Mouse (Mus musculus) MEL (cell line): ENCODE results near the gene Haus5. TPM values are rescaled to one million over a fixed set of nuclear protein-coding genes. Genes with fewer than 3 reads are reported as not detected.

ENCODE experiments used
- DNase-seq: peaks from one replicate; pipeline ENCODE4 v3.0.0; 2011; ENCODE audit warnings: low read depth, low spot score
- H3K27ac ChIP-seq: 2 replicates; pipeline ENCODE4 v1.5.1; 2012; ENCODE audit warnings: low read depth, mild to moderate bottlenecking, control low read depth, low read length, moderate library complexity; ENCODE audit not compliant: control insufficient read depth
- H3K27me3 ChIP-seq, 2 experiments: fragments of 150-350 bp in 1 of 2; sonication (generic) in 1 of 2; 2 replicates each; pipeline ENCODE4 v1.6.1; 2012; ENCODE audit warnings: low read length in 2 of 2, mild to moderate bottlenecking in 2 of 2, improper control_type of control experiment in 1 of 2, moderate library complexity in 1 of 2; ENCODE audit not compliant: insufficient read depth in 2 of 2, control insufficient read depth in 1 of 2
- H3K36me3 ChIP-seq, 2 experiments: 2 replicates each; pipeline ENCODE4 v1.6.1; 2012 to 2014; ENCODE audit warnings: low read length in 2 of 2, improper control_type of control experiment in 1 of 2, inconsistent platforms in 1 of 2, mild to moderate bottlenecking in 1 of 2; ENCODE audit not compliant: insufficient read depth in 2 of 2, control insufficient read depth in 1 of 2
- H3K4me1 ChIP-seq, 2 experiments: fragments of 150-350 bp in 1 of 2; sonication (generic) in 1 of 2; 2 replicates each; pipeline ENCODE4 v1.6.1; 2012; ENCODE audit warnings: low read length in 2 of 2, improper control_type of control experiment in 1 of 2, mild to moderate bottlenecking in 1 of 2; ENCODE audit not compliant: insufficient read depth in 2 of 2, control insufficient read depth in 1 of 2
- H3K4me3 ChIP-seq, 2 experiments: fragments of 150-350 bp in 1 of 2; sonication (generic) in 1 of 2; 2 replicates each; pipeline ENCODE4 v1.5.1; 2012; ENCODE audit warnings: low read depth in 2 of 2, low read length in 2 of 2, mild to moderate bottlenecking in 2 of 2, moderate library complexity in 2 of 2, control low read depth in 1 of 2, improper control_type of control experiment in 1 of 2; ENCODE audit not compliant: control insufficient read depth in 1 of 2, insufficient read depth in 1 of 2
- H3K79me2 ChIP-seq: 2 replicates; pipeline ENCODE4 v1.6.1; 2012; ENCODE audit warnings: mild to moderate bottlenecking, low read length, moderate library complexity; ENCODE audit not compliant: control insufficient read depth, poor library complexity, insufficient read depth
- H3K9ac ChIP-seq: 2 replicates; pipeline ENCODE4 v1.6.1; 2012; ENCODE audit warnings: low read depth, mild to moderate bottlenecking, control low read depth, low read length, moderate library complexity; ENCODE audit not compliant: control insufficient read depth, poor library complexity, severe bottlenecking
- H3K9me3 ChIP-seq: fragments of 150-350 bp; sonication (generic); replicated peaks from 2 replicates; pipeline ENCODE4 v1.6.1; 2012; ENCODE audit warnings: mild to moderate bottlenecking, low read length, improper control_type of control experiment, moderate library complexity; ENCODE audit not compliant: insufficient read depth
- CHD1 ChIP-seq: IDR thresholded peaks from 2 replicates; pipeline ENCODE4 v1.6.1; 2012; ENCODE audit warnings: low read depth, mild to moderate bottlenecking, inconsistent platforms, low read length, improper control_type of control experiment
- CTCF ChIP-seq, 3 experiments: IDR thresholded peaks in 2 of 3; conservative IDR thresholded peaks in 1 of 3; 2 replicates each; pipeline ENCODE4 v1.5.1; 2011 to 2012; ENCODE audit warnings: low read length in 3 of 3, low read depth in 2 of 3, mild to moderate bottlenecking in 2 of 3, improper control_type of control experiment in 1 of 3, inconsistent platforms in 1 of 3, mixed read lengths in 1 of 3, moderate library complexity in 1 of 3; ENCODE audit not compliant: control insufficient read depth in 1 of 3, insufficient read depth in 1 of 3, poor library complexity in 1 of 3, severe bottlenecking in 1 of 3
- E2F4 ChIP-seq: IDR thresholded peaks from 2 replicates; pipeline ENCODE4 v1.6.1; 2011; ENCODE audit warnings: low read depth, low read length, improper control_type of control experiment, borderline replicate concordance
- ELF1 ChIP-seq: IDR thresholded peaks from 2 replicates; pipeline ENCODE4 v1.6.1; 2014; ENCODE audit warnings: low read depth, mild to moderate bottlenecking, inconsistent platforms, low read length, improper control_type of control experiment, moderate library complexity
- EP300 ChIP-seq, 2 experiments: IDR thresholded peaks; 2 replicates each; pipeline ENCODE4 v1.6.1; 2011; ENCODE audit warnings: improper control_type of control experiment in 2 of 2, low read length in 2 of 2, low read depth in 1 of 2, mild to moderate bottlenecking in 1 of 2
- GATA1 ChIP-seq: IDR thresholded peaks from 2 replicates; pipeline ENCODE4 v1.6.1; 2011; ENCODE audit warnings: low read depth, low read length, improper control_type of control experiment
- HCFC1 ChIP-seq: IDR thresholded peaks from 2 replicates; pipeline ENCODE4 v1.6.1; 2012; ENCODE audit warnings: low read depth, mild to moderate bottlenecking, inconsistent platforms, low read length, improper control_type of control experiment, moderate library complexity
- JUND ChIP-seq: IDR thresholded peaks from 2 replicates; pipeline ENCODE4 v1.6.1; 2011; ENCODE audit warnings: low read depth, mild to moderate bottlenecking, improper control_type of control experiment, low read length
- KAT2A ChIP-seq: conservative IDR thresholded peaks from 2 replicates; pipeline ENCODE4 v1.6.1; 2012; ENCODE audit warnings: low read depth, low read length, improper control_type of control experiment, inconsistent platforms
- MYC ChIP-seq: IDR thresholded peaks from 2 replicates; pipeline ENCODE4 v1.6.1; 2011; ENCODE audit warnings: low read depth, mild to moderate bottlenecking, low read length, improper control_type of control experiment, moderate library complexity
- NELFE ChIP-seq: IDR thresholded peaks from 2 replicates; pipeline ENCODE4 v1.6.1; 2011; ENCODE audit warnings: low read depth, low read length, improper control_type of control experiment
- POLR2AphosphoS2 ChIP-seq: IDR thresholded peaks from 2 replicates; pipeline ENCODE4 v1.6.1; 2011; ENCODE audit warnings: low read length, improper control_type of control experiment
- POLR2AphosphoS5 ChIP-seq: IDR thresholded peaks from 2 replicates; pipeline ENCODE4 v1.6.1; 2012; ENCODE audit warnings: low read depth, borderline replicate concordance, mild to moderate bottlenecking, inconsistent platforms, low read length, moderate library complexity, mixed read lengths
- RAD21 ChIP-seq: IDR thresholded peaks from 2 replicates; pipeline ENCODE4 v1.6.1; 2011; ENCODE audit warnings: mild to moderate bottlenecking, low read depth, low read length, improper control_type of control experiment
- RCOR1 ChIP-seq: IDR thresholded peaks from 2 replicates; pipeline ENCODE4 v1.6.1; 2012; ENCODE audit warnings: low read depth, mild to moderate bottlenecking, inconsistent platforms, low read length, improper control_type of control experiment
- SMC3 ChIP-seq: IDR thresholded peaks from 2 replicates; pipeline ENCODE4 v1.6.1; 2011; ENCODE audit warnings: low read depth, low read length, improper control_type of control experiment
- TBP ChIP-seq: IDR thresholded peaks from 2 replicates; pipeline ENCODE4 v1.8.0; 2011; ENCODE audit warnings: low read depth, low read length, improper control_type of control experiment
- TCF12 ChIP-seq: IDR thresholded peaks from 2 replicates; pipeline ENCODE4 v1.6.1; 2014; ENCODE audit warnings: low read depth, mild to moderate bottlenecking, inconsistent platforms, low read length, improper control_type of control experiment, moderate library complexity
- UBTF ChIP-seq: IDR thresholded peaks from 2 replicates; pipeline ENCODE4 v1.6.1; 2012; ENCODE audit warnings: low read depth, mild to moderate bottlenecking, inconsistent platforms, low read length, improper control_type of control experiment, moderate library complexity, borderline replicate concordance; ENCODE audit not compliant: insufficient read depth
- ZC3H11A ChIP-seq: IDR thresholded peaks from 2 replicates; pipeline ENCODE4 v1.6.1; 2012; ENCODE audit warnings: low read depth, mild to moderate bottlenecking, inconsistent platforms, low read length, improper control_type of control experiment
- ZNF384 ChIP-seq: IDR thresholded peaks from 2 replicates; pipeline ENCODE4 v1.6.1; 2012; ENCODE audit warnings: low read depth, mild to moderate bottlenecking, inconsistent platforms, low read length, improper control_type of control experiment
- polyA plus RNA-seq, 2 experiments: library from polyadenylated mRNA; stranded (reverse) in 1 of 2; unstranded in 1 of 2; fragments of >175 nt in 1 of 2; fragments of >200 nt in 1 of 2; gene quantifications; 2 replicates each; pipeline versions ENCODE4 v1.2.1 to v1.2.4; 2012; ENCODE audit warnings: low replicate concordance in 2 of 2, low read depth in 1 of 2; ENCODE audit not compliant: insufficient read length in 2 of 2, insufficient read depth in 1 of 2, missing spikeins in 1 of 2
- total RNA-seq: library from RNA; depleted of rRNA; stranded (reverse); fragments of 300-350 nt; gene quantifications from 2 replicates; pipeline ENCODE4 v1.2.3, GENCODE M21; 2012

Gene Haus5
- total and polyA plus RNA-seq, 3 experiments: 35.0 to 55.9 TPM; not detected in 1

- peak overlapping the region; percentile 19; the same call in 1 of the 2 replicates for H3K27ac ChIP-seq
- peaks cover 0 to 3% of the 10 kb centered on the region in 2 experiments; a peak in 2 of 4 replicates for H3K4me1 ChIP-seq
- no peak overlapping the region for H3K4me3 ChIP-seq
- peaks cover 4 to 10% of the 10 kb centered on the region in 2 experiments for H3K36me3 ChIP-seq
- peak; percentile 45; the same call in 1 of the 2 replicates for TF ChIP-seq GATA1
- no peak for TF ChIP-seq POLR2AphosphoS2
- H3K79me2 ChIP-seq: no peaks in the 10 kb centered on the region
- DNase-seq: peak; percentile 75
- H3K27me3 ChIP-seq: no peaks in the 10 kb centered on the region
- H3K9ac ChIP-seq: no peak overlapping the region
- H3K9me3 ChIP-seq: no peaks in the 10 kb centered on the region
Observed at GRCm38 (mm10) chr7:30615049-30615760, 49.6 kb downstream of the Haus5 start.

GRCm38 (mm10) chr7:30614454-30614853 is 50.3 kb downstream of the Haus5 start:
- Histone ChIP-seq H3K36me3 (peaks cover 4 to 9% of the 10 kb centered on the region in 2 experiments), H3K27ac (no peak overlapping the region), H3K79me2 (no peaks in the 10 kb centered on the region), H3K4me1 (peaks cover 0 to 3% of the 10 kb centered on the region in 2 experiments; a peak in 2 of 4 replicates), H3K9me3 (no peaks in the 10 kb centered on the region), H3K9ac (no peak overlapping the region), H3K4me3 (no peak overlapping the region), H3K27me3 (no peaks in the 10 kb centered on the region)
- TF ChIP-seq E2F4 (no peak), RAD21 (peak; percentile 44), CTCF (IDR thresholded peaks at IDR 0.05 in 2 of 3, conservative IDR thresholded peaks at IDR 0.05 in 1 of 3; ENCODE audit: control insufficient read depth in 1 of 3, insufficient read depth in 1 of 3, low read depth in 2 of 3, low read length in 3 of 3, poor library complexity in 1 of 3, severe bottlenecking in 1 of 3) (peak; percentile 6 to 60 (median 18); a peak in 4 of 6 replicates), JUND (no peak), UBTF (no peak), KAT2A (no peak), TCF12 (no peak), TBP (no peak), POLR2AphosphoS5 (no peak), ZNF384 (no peak), RCOR1 (no peak), POLR2AphosphoS2 (no peak), GATA1 (no peak), EP300 (IDR thresholded peaks at IDR 0.05; ENCODE audit: low read depth in 1 of 2, low read length in 2 of 2) (no peak), HCFC1 (0 out of 2 replicates have a peak, but pooled peaks have one; percentile 35), SMC3 (peak; percentile 51), ELF1 (no peak), NELFE (no peak), ZC3H11A (peak; percentile 18; the same call in 1 of the 2 replicates), MYC (no peak), CHD1 (no peak)
- peak; percentile 79 for DNase-seq
